Mouse (Mus musculus): Measurements from ENCODE around the gene Echdc3. TPM values are rescaled to one million over a fixed set of nuclear protein-coding genes. Genes with fewer than 3 reads are reported as not detected.

The Echdc3 gene
- polyA plus RNA-seq, 1 experiment from 2014 or later: 7.0 TPM

DNA sequence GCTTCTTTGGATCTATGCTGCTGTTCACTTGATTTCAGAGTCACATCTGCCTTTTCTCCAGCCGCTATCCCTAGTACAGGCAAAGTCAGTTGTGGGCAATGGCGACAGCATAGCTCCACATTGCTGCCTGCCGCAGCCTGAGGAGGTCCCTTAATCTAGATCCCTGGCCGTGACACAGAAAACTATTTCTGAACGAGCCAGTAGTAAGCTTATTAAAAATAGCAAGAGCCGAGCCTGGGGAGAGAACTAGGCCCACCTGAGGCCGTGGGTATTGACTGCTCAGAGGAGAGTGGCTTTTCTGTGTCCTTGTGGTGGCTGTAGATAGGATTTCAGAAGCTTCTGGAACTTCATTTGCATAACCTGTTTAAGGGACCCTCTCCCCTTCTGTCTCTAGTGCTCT, 19.9 kb upstream of the Echdc3 start:
- no peaks in the 10 kb centered on the region for H3K27me3 ChIP-seq (ENCODE audit: control insufficient read depth, insufficient read depth, low read length)
- WGBS: 83% methylated on average over 7 of the region's 7 CpGs
- H3K4me3 ChIP-seq (ENCODE audit: low read length): no peak overlapping the region
- no peak overlapping the region for H3K4me2 ChIP-seq (replicated peaks; ENCODE audit: low read depth, low read length)
- H3K9ac ChIP-seq (ENCODE audit: low read depth, low read length): no peak overlapping the region
- H3K9me3 ChIP-seq (ENCODE audit: control insufficient read depth, low read length): no peaks in the 10 kb centered on the region
- H3K36me3 ChIP-seq (ENCODE audit: control insufficient read depth, insufficient read depth, low read length): no peaks in the 10 kb centered on the region
- H3K4me1 ChIP-seq (ENCODE audit: control insufficient read depth, insufficient read depth, low read length): no peaks in the 10 kb centered on the region
- no peak for ATAC-seq (ENCODE audit: low FRiP score, low TSS enrichment)
- H3K27ac ChIP-seq (ENCODE audit: low read depth, low read length): no peak overlapping the region

DNA sequence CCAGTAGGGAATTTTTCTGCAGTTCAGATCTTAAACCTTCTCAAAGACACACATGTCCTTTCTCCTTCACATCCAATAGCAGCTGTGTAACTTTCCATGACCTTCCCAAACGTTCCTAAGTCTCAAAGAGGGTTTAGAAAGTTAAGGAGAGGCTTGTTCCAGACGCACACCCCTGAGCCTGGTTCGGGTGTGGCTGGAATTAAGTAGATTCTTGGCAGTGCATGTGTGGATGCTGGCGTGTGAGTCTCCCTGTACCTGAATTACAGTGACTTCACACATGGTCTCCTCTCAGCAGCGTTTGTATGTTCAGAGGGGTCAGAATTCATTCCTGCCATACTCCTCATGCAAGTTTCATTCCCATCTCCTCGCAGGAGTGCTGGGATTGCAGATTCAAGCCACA, 18.0 kb upstream of the Echdc3 start:
- ATAC-seq (ENCODE audit: low FRiP score, low TSS enrichment): no peak
- whole genome bisulfite sequencing: 76% methylated on average over 6 of the region's 6 CpGs
- H3K9ac ChIP-seq (ENCODE audit: low read depth, low read length): no peak overlapping the region
- no peaks in the 10 kb centered on the region for H3K9me3 ChIP-seq (ENCODE audit: control insufficient read depth, low read length)
- H3K4me1 ChIP-seq (ENCODE audit: control insufficient read depth, insufficient read depth, low read length): no peaks in the 10 kb centered on the region
- no peaks in the 10 kb centered on the region for H3K36me3 ChIP-seq (ENCODE audit: control insufficient read depth, insufficient read depth, low read length)
- no peak overlapping the region for H3K4me3 ChIP-seq (ENCODE audit: low read length)
- no peak overlapping the region for H3K4me2 ChIP-seq (replicated peaks; ENCODE audit: low read depth, low read length)
- no peak overlapping the region for H3K27ac ChIP-seq (ENCODE audit: low read depth, low read length)
- no peaks in the 10 kb centered on the region for H3K27me3 ChIP-seq (ENCODE audit: control insufficient read depth, insufficient read depth, low read length)

- Histone ChIP-seq H3K36me3 (ENCODE audit: control insufficient read depth, insufficient read depth, low read length) (no peaks in the 10 kb centered on the region), H3K27me3 (ENCODE audit: control insufficient read depth, insufficient read depth, low read length) (no peaks in the 10 kb centered on the region)
- WGBS: 68% methylated on average over 5 of the region's 5 CpGs
Measured at GRCm38 (mm10) chr2:6229597-6230290, 16.9 kb upstream of the Echdc3 start.

DNA sequence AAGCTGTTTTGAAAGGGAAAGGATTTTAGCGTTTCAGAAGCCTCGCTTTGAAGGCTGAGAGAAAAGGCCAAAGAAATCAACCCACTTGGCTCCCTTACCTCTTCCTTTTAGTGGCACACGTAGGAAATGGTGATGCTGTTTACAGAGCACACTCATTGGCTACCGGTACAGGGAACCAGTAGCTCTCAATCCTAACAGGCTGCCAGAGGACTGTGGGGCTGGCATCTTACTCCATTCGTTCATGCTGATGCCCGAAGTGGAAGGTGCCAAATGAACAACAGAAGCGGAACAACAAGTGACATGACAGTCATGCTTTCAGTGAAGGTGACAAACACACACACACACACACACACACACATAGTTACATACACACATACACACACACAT, 14.2 kb upstream of the Echdc3 start:
- no peak for ATAC-seq (ENCODE audit: low FRiP score, low TSS enrichment)
- no peaks in the 10 kb centered on the region for H3K27me3 ChIP-seq (ENCODE audit: control insufficient read depth, insufficient read depth, low read length)
- 88% methylated on average over 7 of the region's 7 CpGs for WGBS
- no peaks in the 10 kb centered on the region for H3K9me3 ChIP-seq (ENCODE audit: control insufficient read depth, low read length)
- H3K27ac ChIP-seq (ENCODE audit: low read depth, low read length): no peak overlapping the region
- no peak overlapping the region for H3K4me3 ChIP-seq (ENCODE audit: low read length)
- H3K9ac ChIP-seq (ENCODE audit: low read depth, low read length): no peak overlapping the region
- H3K36me3 ChIP-seq (ENCODE audit: control insufficient read depth, insufficient read depth, low read length): no peaks in the 10 kb centered on the region
- no peak overlapping the region for H3K4me2 ChIP-seq (replicated peaks; ENCODE audit: low read depth, low read length)
- no peaks in the 10 kb centered on the region for H3K4me1 ChIP-seq (ENCODE audit: control insufficient read depth, insufficient read depth, low read length)

More at GRCm38 (mm10) chr2:6229597-6230290, 16.9 kb upstream of the Echdc3 start:
- Histone ChIP-seq H3K27ac (ENCODE audit: low read depth, low read length) (no peak overlapping the region), H3K4me3 (ENCODE audit: low read length) (no peak overlapping the region), H3K4me1 (ENCODE audit: control insufficient read depth, insufficient read depth, low read length) (no peaks in the 10 kb centered on the region), H3K9ac (ENCODE audit: low read depth, low read length) (no peak overlapping the region), H3K4me2 (replicated peaks; ENCODE audit: low read depth, low read length) (no peak overlapping the region), H3K9me3 (ENCODE audit: control insufficient read depth, low read length) (no peaks in the 10 kb centered on the region)
- no peak for ATAC-seq (ENCODE audit: low FRiP score, low TSS enrichment)

DNA sequence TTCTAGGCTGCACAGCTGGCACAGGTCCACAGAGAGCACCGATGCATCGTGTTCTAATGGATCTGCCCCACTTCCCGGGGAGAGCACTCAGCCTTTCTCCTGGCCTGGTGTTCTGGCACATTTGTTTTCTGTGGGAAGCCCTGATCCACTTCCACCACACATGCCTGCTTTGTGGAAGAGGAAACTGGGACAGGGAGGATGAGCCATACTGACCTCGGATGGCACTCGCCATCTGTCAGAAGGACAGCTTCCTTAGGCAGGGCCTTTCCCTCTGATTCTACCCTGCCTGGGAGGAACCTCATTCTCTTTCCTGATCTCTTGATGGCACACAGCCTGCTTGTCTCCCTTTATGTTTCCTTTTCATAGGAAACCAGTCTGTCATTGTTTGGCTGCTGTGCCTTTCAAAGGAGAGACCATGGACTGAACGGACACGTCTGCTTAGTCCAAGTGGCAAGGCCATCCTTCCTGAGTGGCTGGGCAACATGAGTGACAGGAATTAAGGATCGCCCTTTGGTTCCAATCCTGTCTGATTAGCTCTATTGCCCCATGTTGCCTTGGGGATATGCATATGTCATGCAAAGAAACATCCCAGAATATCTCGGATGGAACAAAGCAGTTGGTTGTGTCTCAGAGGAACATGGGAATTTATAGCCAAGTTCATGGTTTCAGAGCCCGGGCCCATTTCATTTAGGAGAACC, 13.7 kb upstream of the Echdc3 start:
- no peaks in the 10 kb centered on the region for H3K36me3 ChIP-seq (ENCODE audit: control insufficient read depth, insufficient read depth, low read length)
- H3K27ac ChIP-seq (ENCODE audit: low read depth, low read length): no peak overlapping the region
- no peak overlapping the region for H3K9ac ChIP-seq (ENCODE audit: low read depth, low read length)
- WGBS: 79% methylated on average over 10 of the region's 10 CpGs
- no peaks in the 10 kb centered on the region for H3K9me3 ChIP-seq (ENCODE audit: control insufficient read depth, low read length)
- no peaks in the 10 kb centered on the region for H3K27me3 ChIP-seq (ENCODE audit: control insufficient read depth, insufficient read depth, low read length)
- H3K4me2 ChIP-seq (replicated peaks; ENCODE audit: low read depth, low read length): no peak overlapping the region
- H3K4me1 ChIP-seq (ENCODE audit: control insufficient read depth, insufficient read depth, low read length): no peaks in the 10 kb centered on the region
- ATAC-seq (ENCODE audit: low FRiP score, low TSS enrichment): 0 out of 2 replicates have a peak, but pooled peaks have one; percentile 16
- H3K4me3 ChIP-seq (ENCODE audit: low read length): no peak overlapping the region

DNA sequence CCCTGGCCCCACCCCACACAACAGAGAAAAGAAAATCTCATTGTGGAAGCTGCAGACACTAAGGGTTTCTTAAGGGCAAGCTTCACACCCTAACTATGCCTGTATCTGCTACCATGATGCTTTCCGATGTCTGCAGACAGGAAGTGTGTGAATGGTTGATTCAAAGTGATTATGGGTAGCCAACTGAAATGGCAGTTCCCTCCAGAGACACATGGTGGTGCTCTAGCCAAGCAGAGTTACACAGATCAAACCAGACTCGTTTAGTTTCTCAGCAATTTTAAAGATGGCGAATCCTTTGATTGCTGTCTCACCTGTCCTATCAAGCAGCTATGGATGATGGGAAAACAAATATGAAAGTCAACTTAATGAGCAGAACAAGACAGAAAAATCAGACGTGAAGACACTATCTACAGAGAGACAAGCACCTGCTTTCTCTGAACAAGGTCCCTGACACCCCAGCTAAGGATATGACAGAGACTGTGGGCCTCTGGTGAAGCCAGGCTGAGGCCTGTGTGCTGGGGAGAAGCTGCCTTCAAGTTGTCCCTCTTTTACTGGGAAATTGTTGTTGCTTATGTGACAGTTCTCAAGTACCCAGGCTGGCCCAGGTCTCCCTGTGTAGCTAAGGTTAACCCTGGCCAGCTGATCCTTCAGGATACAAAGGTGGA, 7.4 kb upstream of the Echdc3 start:
- no peaks in the 10 kb centered on the region for H3K4me1 ChIP-seq (ENCODE audit: control insufficient read depth, insufficient read depth, low read length)
- H3K36me3 ChIP-seq (ENCODE audit: control insufficient read depth, insufficient read depth, low read length): no peaks in the 10 kb centered on the region
- 15% methylated on average over 4 of the region's 4 CpGs for WGBS
- no peaks in the 10 kb centered on the region for H3K27me3 ChIP-seq (ENCODE audit: control insufficient read depth, insufficient read depth, low read length)
- H3K4me3 ChIP-seq (ENCODE audit: low read length): no peak overlapping the region
- ATAC-seq (ENCODE audit: low FRiP score, low TSS enrichment): peak; percentile 81
- no peaks in the 10 kb centered on the region for H3K9me3 ChIP-seq (ENCODE audit: control insufficient read depth, low read length)
- H3K9ac ChIP-seq (ENCODE audit: low read depth, low read length): no peak overlapping the region
- no peak overlapping the region for H3K4me2 ChIP-seq (replicated peaks; ENCODE audit: low read depth, low read length)
- no peak overlapping the region for H3K27ac ChIP-seq (ENCODE audit: low read depth, low read length)

- peak; percentile 10; the same call in 1 of the 2 replicates for ATAC-seq (ENCODE audit: low FRiP score, low TSS enrichment)
- Histone ChIP-seq H3K4me3 (ENCODE audit: low read length) (peak overlapping the region; percentile 40), H3K4me1 (ENCODE audit: control insufficient read depth, insufficient read depth, low read length) (peaks cover 16% of the 10 kb centered on the region; the same call in 1 of the 2 replicates), H3K27me3 (ENCODE audit: control insufficient read depth, insufficient read depth, low read length) (no peaks in the 10 kb centered on the region), H3K27ac (ENCODE audit: low read depth, low read length) (peak overlapping the region; percentile 89), H3K4me2 (replicated peaks; ENCODE audit: low read depth, low read length) (peak overlapping the region; percentile 58), H3K9ac (ENCODE audit: low read depth, low read length) (peak overlapping the region; percentile 65), H3K9me3 (ENCODE audit: control insufficient read depth, low read length) (no peaks in the 10 kb centered on the region), H3K36me3 (ENCODE audit: control insufficient read depth, insufficient read depth, low read length) (no peaks in the 10 kb centered on the region)
- 29% methylated on average over 9 of the region's 9 CpGs for WGBS
Measured at GRCm38 (mm10) chr2:6212327-6212723, 508 bp downstream of the Echdc3 start.

GRCm38 (mm10) chr2:6210840-6211239, 2.0 kb downstream of the Echdc3 start:
- WGBS: 77% methylated on average over 6 of the region's 6 CpGs
- H3K4me3 ChIP-seq (ENCODE audit: low read length): no peak overlapping the region
- no peak overlapping the region for H3K27ac ChIP-seq (ENCODE audit: low read depth, low read length)
- no peak overlapping the region for H3K9ac ChIP-seq (ENCODE audit: low read depth, low read length)
- no peaks in the 10 kb centered on the region for H3K27me3 ChIP-seq (ENCODE audit: control insufficient read depth, insufficient read depth, low read length)
- ATAC-seq (ENCODE audit: low FRiP score, low TSS enrichment): no peak
- H3K4me2 ChIP-seq (replicated peaks; ENCODE audit: low read depth, low read length): no peak overlapping the region
- H3K36me3 ChIP-seq (ENCODE audit: control insufficient read depth, insufficient read depth, low read length): no peaks in the 10 kb centered on the region
- H3K4me1 ChIP-seq (ENCODE audit: control insufficient read depth, insufficient read depth, low read length): peaks cover 16% of the 10 kb centered on the region; the same call in 1 of the 2 replicates
- H3K9me3 ChIP-seq (ENCODE audit: control insufficient read depth, low read length): no peaks in the 10 kb centered on the region

DNA sequence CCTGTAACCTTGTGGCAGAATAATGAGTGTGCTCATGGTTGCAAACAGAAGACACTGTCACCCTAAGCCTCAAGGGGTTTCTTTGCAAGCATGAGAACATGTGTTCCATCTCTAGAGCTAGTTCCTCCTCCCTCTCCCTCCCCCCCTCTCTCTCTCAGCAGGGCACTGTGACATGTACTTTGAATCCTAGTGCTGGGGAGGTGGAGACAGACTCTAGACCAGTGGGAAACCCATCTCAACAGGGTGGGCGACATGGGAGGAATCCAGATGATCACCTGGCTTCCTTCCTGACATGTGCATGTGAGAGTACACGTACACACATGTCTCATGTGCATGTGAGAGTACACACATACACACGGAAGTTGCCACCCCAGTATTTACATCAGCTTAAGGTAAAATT, 3.1 kb downstream of the Echdc3 start:
- Histone ChIP-seq H3K36me3 (ENCODE audit: control insufficient read depth, insufficient read depth, low read length) (no peaks in the 10 kb centered on the region), H3K9me3 (ENCODE audit: control insufficient read depth, low read length) (no peaks in the 10 kb centered on the region), H3K27me3 (ENCODE audit: control insufficient read depth, insufficient read depth, low read length) (no peaks in the 10 kb centered on the region), H3K9ac (ENCODE audit: low read depth, low read length) (no peak overlapping the region), H3K4me2 (replicated peaks; ENCODE audit: low read depth, low read length) (no peak overlapping the region), H3K4me1 (ENCODE audit: control insufficient read depth, insufficient read depth, low read length) (peaks cover 16% of the 10 kb centered on the region; the same call in 1 of the 2 replicates), H3K4me3 (ENCODE audit: low read length) (no peak overlapping the region), H3K27ac (ENCODE audit: low read depth, low read length) (no peak overlapping the region)
- WGBS: 91% methylated on average over 3 of the region's 3 CpGs
- no peak for ATAC-seq (ENCODE audit: low FRiP score, low TSS enrichment)

Data from kidney, embryonic 14.5 days (tissue).